Mouse (Mus musculus) heart, postnatal 0 days (tissue): Measurements from ENCODE around the gene Stk11. TPM values are rescaled to one million over a fixed set of nuclear protein-coding genes. Genes with fewer than 3 reads are reported as not detected.

Experiments
- ATAC-seq: fragments of 200-750 bp; cut with Nextera tagmentation; 2 replicates; pipeline ENCODE4 v1.8.0; 2017; ENCODE audit warnings: low read depth, moderate number of reproducible peaks, moderate library complexity; ENCODE audit not compliant: insufficient read depth
- DNase-seq: peaks from one replicate; pipeline ENCODE4 v3.0.0-alpha.2; 2016; ENCODE audit warnings: low spot score
- H3K27ac ChIP-seq: fragments of 300-500 bp; sonication (generic); 2 replicates; pipeline ENCODE4 v1.5.1; 2014; ENCODE audit warnings: low read depth, mild to moderate bottlenecking
- H3K27me3 ChIP-seq: fragments of 300-500 bp; sonication (generic); 2 replicates; pipeline ENCODE4 v1.6.1; 2014; ENCODE audit warnings: low read length, mixed read lengths; ENCODE audit not compliant: control insufficient read depth, insufficient read depth
- H3K36me3 ChIP-seq: fragments of 300-500 bp; sonication (generic); replicated peaks from 2 replicates; pipeline ENCODE4 v1.6.1; 2014; ENCODE audit warnings: low read length, mixed read lengths; ENCODE audit not compliant: control insufficient read depth, insufficient read depth
- H3K4me1 ChIP-seq: fragments of 300-500 bp; sonication (generic); 2 replicates; pipeline ENCODE4 v1.6.1; 2014; ENCODE audit warnings: antibody characterized with exemption; ENCODE audit not compliant: control insufficient read depth, insufficient read depth
- H3K4me2 ChIP-seq: fragments of 300-500 bp; sonication (generic); 2 replicates; pipeline ENCODE4 v1.6.1; 2014; ENCODE audit warnings: low read depth, mild to moderate bottlenecking, low read length, moderate library complexity
- H3K4me3 ChIP-seq: fragments of 300-500 bp; sonication (generic); 2 replicates; pipeline ENCODE4 v1.5.1; 2014; ENCODE audit warnings: low read depth, low read length
- H3K9ac ChIP-seq: fragments of 300-500 bp; sonication (generic); replicated peaks from 2 replicates; pipeline ENCODE4 v1.6.1; 2014; ENCODE audit warnings: low read depth, low read length, mixed read lengths
- H3K9me3 ChIP-seq: fragments of 300-500 bp; sonication (generic); replicated peaks from 2 replicates; pipeline ENCODE4 v1.6.1; 2016; ENCODE audit warnings: low read length; ENCODE audit not compliant: control insufficient read depth
- CTCF ChIP-seq: IDR thresholded peaks from 2 replicates; pipeline ENCODE4 v1.5.1; 2016; ENCODE audit warnings: antibody characterized with exemption, control low read depth, low read depth
- EP300 ChIP-seq: IDR thresholded peaks from 2 replicates; pipeline ENCODE4 v1.6.1; 2016; ENCODE audit warnings: antibody characterized with exemption, low read depth
- WGBS: fragments of 180-500 bp; shearing (Covaris S2); extraction: QIAGEN DNeasy Blood & Tissue Kit; methylation state at CpG from one replicate; pipeline ENCODE4 v1.1.7; 2014; 5-methylcytosine and 5-hydroxymethylcytosine counted together
- polyA plus RNA-seq: library from polyadenylated mRNA; unstranded; fragments of >200 nt; fragmentation: Nextera tagmentation; extraction: Ambion mirVana; gene quantifications from 2 replicates; pipeline ENCODE4 v1.2.1, GENCODE M21; 2015
- total RNA-seq: library from RNA; depleted of rRNA; stranded (reverse); fragments of >200 nt; gene quantifications from 2 replicates; pipeline ENCODE4 v1.2.3, GENCODE M21; 2014; ENCODE audit warnings: low replicate concordance

The Stk11 gene
- total and polyA plus RNA-seq, 2 experiments from 2014 or later = 10.8 to 40.3 TPM

GRCm38 (mm10) chr10:80089146-80089545 is 26.5 kb upstream of the Stk11 start:
- H3K27me3 ChIP-seq = no peaks in the 10 kb centered on the region
- peaks cover 19% of the 10 kb centered on the region for H3K4me1 ChIP-seq
- H3K36me3 ChIP-seq = no peaks in the 10 kb centered on the region
- H3K9me3 ChIP-seq = no peaks in the 10 kb centered on the region
- TF ChIP-seq CTCF (peak; percentile 25; the same call in 1 of the 2 replicates), EP300 (no peak)
- DNase-seq = no peak
- H3K4me2 ChIP-seq = no peak overlapping the region
- WGBS = 42% methylated on average over 4 of the region's 4 CpGs
- no peak overlapping the region for H3K4me3 ChIP-seq
- 0 out of 2 replicates have a peak overlapping the region, but pooled peaks have one; percentile 33 for H3K9ac ChIP-seq
- no peak overlapping the region for H3K27ac ChIP-seq
- ATAC-seq = no peak

GRCm38 (mm10) chr10:80091527-80091926 is 24.1 kb upstream of the Stk11 start:
- Histone ChIP-seq H3K27me3 (no peaks in the 10 kb centered on the region), H3K4me2 (no peak overlapping the region), H3K4me1 (peaks cover 22% of the 10 kb centered on the region), H3K4me3 (no peak overlapping the region), H3K27ac (no peak overlapping the region), H3K9ac (no peak overlapping the region), H3K9me3 (no peaks in the 10 kb centered on the region), H3K36me3 (no peaks in the 10 kb centered on the region)
- TF ChIP-seq CTCF (no peak), EP300 (no peak)
- no peak for DNase-seq
- WGBS = 76% methylated on average over 6 of the region's 6 CpGs
- ATAC-seq = no peak

- TF ChIP-seq CTCF = no peak
- no peak for TF ChIP-seq EP300
- ATAC-seq (no peak), DNase-seq (no peak)
- Histone ChIP-seq H3K27ac (no peak overlapping the region), H3K4me1 (peaks cover 34% of the 10 kb centered on the region), H3K9me3 (no peaks in the 10 kb centered on the region), H3K36me3 (no peaks in the 10 kb centered on the region), H3K4me2 (no peak overlapping the region), H3K27me3 (no peaks in the 10 kb centered on the region), H3K9ac (no peak overlapping the region), H3K4me3 (no peak overlapping the region)
- 72% methylated on average over 5 of the region's 5 CpGs for WGBS
Measured at GRCm38 (mm10) chr10:80092690-80093089, 22.9 kb upstream of the Stk11 start.

- Histone ChIP-seq H3K9me3 (no peaks in the 10 kb centered on the region), H3K36me3 (no peaks in the 10 kb centered on the region), H3K27ac (no peak overlapping the region; the same call in 1 of the 2 replicates), H3K4me1 (peaks cover 35% of the 10 kb centered on the region), H3K9ac (no peak overlapping the region), H3K4me2 (no peak overlapping the region), H3K27me3 (no peaks in the 10 kb centered on the region), H3K4me3 (no peak overlapping the region)
- WGBS = 84% methylated on average over 6 of the region's 6 CpGs
- DNase-seq (no peak), ATAC-seq (no peak)
- TF ChIP-seq CTCF (no peak), EP300 (no peak)
Measured at GRCm38 (mm10) chr10:80094085-80094484, 21.5 kb upstream of the Stk11 start.

GRCm38 (mm10) chr10:80094684-80095083 is 20.9 kb upstream of the Stk11 start:
- Histone ChIP-seq H3K9me3 (no peaks in the 10 kb centered on the region), H3K36me3 (no peaks in the 10 kb centered on the region), H3K4me2 (no peak overlapping the region), H3K4me1 (peaks cover 37% of the 10 kb centered on the region), H3K9ac (no peak overlapping the region), H3K4me3 (no peak overlapping the region), H3K27me3 (no peaks in the 10 kb centered on the region), H3K27ac (no peak overlapping the region)
- WGBS = 77% methylated on average over 3 of the region's 3 CpGs
- DNase-seq = no peak
- no peak for TF ChIP-seq EP300
- no peak for TF ChIP-seq CTCF
- ATAC-seq = no peak

GRCm38 (mm10) chr10:80095547-80095946 is 20.1 kb upstream of the Stk11 start:
- 79% methylated on average over 5 of the region's 5 CpGs for WGBS
- H3K36me3 ChIP-seq = no peaks in the 10 kb centered on the region
- TF ChIP-seq CTCF (no peak), EP300 (no peak)
- H3K9me3 ChIP-seq = no peaks in the 10 kb centered on the region
- H3K27ac ChIP-seq = no peak overlapping the region
- H3K27me3 ChIP-seq = no peaks in the 10 kb centered on the region
- DNase-seq (no peak), ATAC-seq (peak; percentile 47)
- H3K4me1 ChIP-seq = peaks cover 46% of the 10 kb centered on the region
- H3K4me2 ChIP-seq = no peak overlapping the region
- peak overlapping the region; percentile 5; the same call in 1 of the 2 replicates for H3K9ac ChIP-seq
- H3K4me3 ChIP-seq = no peak overlapping the region
